Mouse (Mus musculus) kidney, adult 2 months (tissue): ENCODE data around the gene Atg9a.

Source experiments
- CTCF ChIP-seq: fragments of 200-500 bp; conservative IDR thresholded peaks from 2 replicates; pipeline ENCODE4 v1.5.1; 2011; ENCODE audit warnings: low read depth, mild to moderate bottlenecking, control low read depth, low read length, moderate library complexity, mixed read lengths; ENCODE audit not compliant: insufficient read depth, insufficient read length
- POLR2A ChIP-seq: fragments of 200-500 bp; IDR thresholded peaks from one replicate; pipeline ENCODE4 v1.6.1; 2011; ENCODE audit warnings: low read depth, low read length, control low read depth

DNA sequence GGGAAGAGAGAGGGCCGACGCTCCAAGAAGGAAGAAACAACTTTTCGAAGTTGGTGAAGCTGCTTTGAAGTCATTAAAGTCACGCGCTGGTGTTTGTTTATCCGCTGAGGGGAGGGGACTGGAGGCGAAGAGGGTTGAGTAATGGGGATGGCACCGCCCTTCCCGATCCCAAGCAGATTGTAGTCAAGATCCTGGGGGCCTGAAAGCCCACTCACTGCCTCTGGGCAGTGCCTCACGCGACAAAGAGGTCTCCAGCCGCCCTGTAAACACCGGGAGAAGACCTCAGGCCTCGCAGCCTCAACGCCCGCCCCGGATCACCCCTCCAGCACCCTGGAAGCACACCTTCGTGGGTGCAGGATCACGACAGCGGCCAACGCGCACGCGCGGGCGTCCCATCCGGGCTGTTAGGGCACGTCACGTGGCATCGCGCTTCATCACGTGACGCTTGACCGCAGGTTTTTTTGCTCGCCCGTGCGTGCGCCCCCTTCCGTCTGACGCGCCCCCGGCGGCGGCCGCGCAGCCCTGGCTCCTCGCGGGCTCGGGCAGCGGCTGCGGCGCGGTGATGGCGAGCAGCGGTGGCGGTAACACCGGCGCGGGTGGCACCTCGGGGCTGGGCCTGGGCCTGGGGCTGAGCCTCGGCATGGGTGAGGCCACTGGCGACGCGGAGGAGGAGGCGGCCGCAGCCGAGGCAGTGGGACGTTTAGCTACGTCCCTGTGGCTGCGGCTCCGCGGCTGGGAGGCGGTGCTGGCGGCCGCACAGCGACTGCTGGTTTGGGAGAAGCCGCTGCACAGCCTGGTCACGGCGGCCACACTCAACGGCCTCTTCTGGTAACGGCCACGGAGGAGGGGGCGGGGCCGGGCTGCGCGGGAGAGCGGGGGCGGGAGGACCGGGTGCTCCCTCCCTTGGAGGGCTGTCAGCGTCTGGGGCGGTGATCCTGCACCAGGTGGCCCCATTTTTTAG is 49.4 kb downstream of the Atg9a start, which contains the start of the genes Cnppd1 and Retreg2:
- TF ChIP-seq CTCF (peak; percentile 54), POLR2A (peak; percentile 93)
